ENCODE assay signal across 19 mouse cellular contexts in genomic region chr13:92706342-92707061, GRCm38 (mm10).
DNase-seq lines count a peak whose midpoint lies in the region; ATAC-seq and TF ChIP-seq lines count a peak whose summit lies in the region.
"Had no signal": no experiment of that assay in that cellular context is flagged by ENCODE, and none has a peak within 500 bp of the region (broad histone marks: within the 10 kb centered on the region; RNA-seq: fewer than 3 reads in every experiment).

No protein-coding gene starts in this region.

- no peak for TF ChIP-seq EP300 in stomach, postnatal 0 days (optimal IDR thresholded peaks at IDR 0.05)

- H3K27ac ChIP-seq in heart, embryonic 10.5 days, result no peak overlapping the region
- H3K27ac ChIP-seq in midbrain, embryonic 10.5 days (replicated peaks), result no peak overlapping the region
- no peak overlapping the region for H3K27ac ChIP-seq in midbrain, embryonic 13.5 days
- peak overlapping the region; percentile 43; the same call in 1 of the 2 replicates for H3K27ac ChIP-seq in liver, embryonic 12.5 days
- no peak overlapping the region for H3K27ac ChIP-seq in stomach, postnatal 0 days (replicated peaks)
- H3K27ac ChIP-seq: embryonic facial prominence, embryonic 15.5 days; hindbrain, embryonic 12.5 days; kidney, embryonic 15.5 days; limb, embryonic 13.5 days; macrophage; stomach, embryonic 15.5 days had no signal

- H3K9ac ChIP-seq in midbrain, embryonic 13.5 days (replicated peaks), result no peak overlapping the region
- H3K9ac ChIP-seq in liver, embryonic 12.5 days, result no peak overlapping the region
- no peak overlapping the region for H3K9ac ChIP-seq in stomach, postnatal 0 days (ENCODE audit: low read length)
- H3K9ac ChIP-seq: embryonic facial prominence, embryonic 15.5 days; hindbrain, embryonic 12.5 days; kidney, embryonic 15.5 days; limb, embryonic 13.5 days; stomach, embryonic 15.5 days had no signal

- WGBS in heart, embryonic 10.5 days, result 78% methylated on average over 9 of the region's 9 CpGs
- WGBS in midbrain, embryonic 10.5 days, result 94% methylated on average over 9 of the region's 9 CpGs
- WGBS in midbrain, embryonic 13.5 days, result 90% methylated on average over 9 of the region's 9 CpGs
- WGBS in liver, embryonic 12.5 days (ENCODE audit: insufficient replicate concordance), result 84% methylated on average over 9 of the region's 9 CpGs
- 84% methylated on average over 9 of the region's 9 CpGs for WGBS in stomach, postnatal 0 days

- ATAC-seq in midbrain, embryonic 13.5 days, result no peak
- 0 out of 2 replicates have a peak, but pooled peaks have one; percentile 47 for ATAC-seq in liver, embryonic 12.5 days
- no peak for ATAC-seq in stomach, postnatal 0 days (ENCODE audit: low FRiP score, low TSS enrichment)
- ATAC-seq: forebrain, embryonic 14.5 days had no signal

- H3K27me3 ChIP-seq in heart, embryonic 10.5 days (ENCODE audit: insufficient read depth, poor library complexity, severe bottlenecking), result no peaks in the 10 kb centered on the region
- H3K27me3 ChIP-seq in midbrain, embryonic 10.5 days (ENCODE audit: low read depth, poor library complexity, severe bottlenecking), result peaks cover 26% of the 10 kb centered on the region
- H3K27me3 ChIP-seq in midbrain, embryonic 13.5 days, result peaks cover 4% of the 10 kb centered on the region
- H3K27me3 ChIP-seq in liver, embryonic 12.5 days (replicated peaks), result no peaks in the 10 kb centered on the region
- no peaks in the 10 kb centered on the region for H3K27me3 ChIP-seq in stomach, postnatal 0 days (ENCODE audit: control insufficient read depth, insufficient read depth, low read length)
- H3K27me3 ChIP-seq: embryonic facial prominence, embryonic 15.5 days; hindbrain, embryonic 12.5 days; kidney, embryonic 15.5 days; limb, embryonic 13.5 days; stomach, embryonic 15.5 days had no signal

- DNase-seq in heart, embryonic 10.5 days (ENCODE audit: low spot score), result peak; percentile 35
- no peak for DNase-seq in heart, adult 9 months (ENCODE audit: low spot score in 2 of 2)
- DNase-seq in midbrain, embryonic 10.5 days (ENCODE audit: low spot score), result peak; percentile 3
- peak; percentile 7 for DNase-seq in stomach, postnatal 0 days (ENCODE audit: low spot score)
- DNase-seq in kidney, postnatal 25 days, result no peak
- DNase-seq in adrenal gland, postnatal 4 days (ENCODE audit: low spot score in 2 of 2), result no peak
- DNase-seq: adrenal gland, postnatal 14 days; cerebellum, adult 9-10 months; gastrocnemius, postnatal 10 days; kidney, postnatal 4 days had no signal

- H3K9me3 ChIP-seq in heart, embryonic 10.5 days, result no peaks in the 10 kb centered on the region
- H3K9me3 ChIP-seq in midbrain, embryonic 10.5 days (replicated peaks), result no peaks in the 10 kb centered on the region
- no peaks in the 10 kb centered on the region for H3K9me3 ChIP-seq in midbrain, embryonic 13.5 days
- no peaks in the 10 kb centered on the region for H3K9me3 ChIP-seq in liver, embryonic 12.5 days (replicated peaks)
- H3K9me3 ChIP-seq in stomach, postnatal 0 days (ENCODE audit: control insufficient read depth, low read length), result no peaks in the 10 kb centered on the region
- H3K9me3 ChIP-seq: embryonic facial prominence, embryonic 15.5 days; hindbrain, embryonic 12.5 days; kidney, embryonic 15.5 days; limb, embryonic 13.5 days; stomach, embryonic 15.5 days had no signal

- peaks cover 9% of the 10 kb centered on the region for H3K4me1 ChIP-seq in heart, embryonic 10.5 days
- peaks cover 55% of the 10 kb centered on the region for H3K4me1 ChIP-seq in midbrain, embryonic 10.5 days
- peaks cover 9% of the 10 kb centered on the region for H3K4me1 ChIP-seq in midbrain, embryonic 13.5 days (replicated peaks)
- 0 out of 2 replicates have a peak, but pooled peaks cover 11% of the 10 kb centered on the region for H3K4me1 ChIP-seq in liver, embryonic 12.5 days
- no peaks in the 10 kb centered on the region for H3K4me1 ChIP-seq in stomach, postnatal 0 days (replicated peaks; ENCODE audit: control insufficient read depth, insufficient read depth)
- H3K4me1 ChIP-seq: embryonic facial prominence, embryonic 15.5 days; stomach, embryonic 15.5 days had no signal

- TF ChIP-seq CTCF in stomach, postnatal 0 days (IDR thresholded peaks at IDR 0.05; ENCODE audit: low read depth), result no peak

- H3K4me3 ChIP-seq in heart, embryonic 10.5 days, result no peak overlapping the region
- H3K4me3 ChIP-seq in midbrain, embryonic 10.5 days, result no peak overlapping the region
- H3K4me3 ChIP-seq in midbrain, embryonic 13.5 days (replicated peaks), result no peak overlapping the region
- H3K4me3 ChIP-seq in liver, embryonic 12.5 days, result no peak overlapping the region
- H3K4me3 ChIP-seq in stomach, postnatal 0 days (ENCODE audit: low read depth, low read length), result no peak overlapping the region
- H3K4me3 ChIP-seq: embryonic facial prominence, embryonic 15.5 days; hindbrain, embryonic 12.5 days; kidney, embryonic 15.5 days; limb, embryonic 13.5 days; stomach, embryonic 15.5 days had no signal

- H3K36me3 ChIP-seq in heart, embryonic 10.5 days, result peaks cover 28% of the 10 kb centered on the region; the same call in 1 of the 2 replicates
- H3K36me3 ChIP-seq in midbrain, embryonic 10.5 days, result peaks cover 20% of the 10 kb centered on the region
- peaks cover 5% of the 10 kb centered on the region; the same call in 1 of the 2 replicates for H3K36me3 ChIP-seq in midbrain, embryonic 13.5 days
- peaks cover 95% of the 10 kb centered on the region for H3K36me3 ChIP-seq in liver, embryonic 12.5 days
- H3K36me3 ChIP-seq in stomach, postnatal 0 days (ENCODE audit: control insufficient read depth, insufficient read depth, low read length), result 0 out of 2 replicates have a peak, but pooled peaks cover 12% of the 10 kb centered on the region
- H3K36me3 ChIP-seq: limb, embryonic 13.5 days had no signal

- H3K4me2 ChIP-seq in midbrain, embryonic 13.5 days (replicated peaks), result no peak overlapping the region
- H3K4me2 ChIP-seq in liver, embryonic 12.5 days, result no peak overlapping the region
- H3K4me2 ChIP-seq in stomach, postnatal 0 days (replicated peaks; ENCODE audit: low read depth), result no peak overlapping the region
- H3K4me2 ChIP-seq: embryonic facial prominence, embryonic 15.5 days; hindbrain, embryonic 12.5 days; kidney, embryonic 15.5 days; limb, embryonic 13.5 days; stomach, embryonic 15.5 days had no signal

Comparison
In these comparisons a context has a peak if more than half of its experiments do, and no peak if none do; other contexts are left out.
1. DNase-seq: peak in heart, embryonic 10.5 days (single experiment), midbrain, embryonic 10.5 days (single experiment) and stomach, postnatal 0 days (single experiment); none in heart, adult 9 months (0 of 2), kidney, postnatal 25 days (0 of 2) and adrenal gland, postnatal 4 days (0 of 2).